Mouse (Mus musculus): Measurements from ENCODE around the gene Usp35.

Gene Usp35

GRCm38 (mm10) chr7:97346111-97346821, 14.4 kb upstream of the Usp35 start:
- no peak for DNase-seq

- no peak for DNase-seq
Observed at GRCm38 (mm10) chr7:97345229-97345871, 13.5 kb upstream of the Usp35 start.

- no peak for DNase-seq
Observed at GRCm38 (mm10) chr7:97344655-97345054, 12.8 kb upstream of the Usp35 start.

GRCm38 (mm10) chr7:97342961-97343360, 11.1 kb upstream of the Usp35 start:
- DNase-seq = no peak

GRCm38 (mm10) chr7:97340907-97341849, 9.4 kb upstream of the Usp35 start:
- DNase-seq = peak; percentile 19

- no peak for DNase-seq
Observed at GRCm38 (mm10) chr7:97339623-97340022, 7.8 kb upstream of the Usp35 start.

GRCm38 (mm10) chr7:97338593-97338992, 6.8 kb upstream of the Usp35 start:
- DNase-seq = no peak

- DNase-seq = no peak
Observed at GRCm38 (mm10) chr7:97336678-97337077, 4.9 kb upstream of the Usp35 start.

- DNase-seq = no peak
Observed at GRCm38 (mm10) chr7:97334406-97334805, 2.6 kb upstream of the Usp35 start.

- DNase-seq = no peak
Observed at GRCm38 (mm10) chr7:97333113-97333898, 1.5 kb upstream of the Usp35 start.

- DNase-seq = no peak
Observed at GRCm38 (mm10) chr7:97332667-97333041, 834 bp upstream of the Usp35 start.

GRCm38 (mm10) chr7:97330931-97331645, 732 bp downstream of the Usp35 start:
- no peak for DNase-seq

GRCm38 (mm10) chr7:97329676-97330075, 2.1 kb downstream of the Usp35 start:
- no peak for DNase-seq

GRCm38 (mm10) chr7:97328891-97329588, 2.8 kb downstream of the Usp35 start:
- DNase-seq = no peak

- no peak for DNase-seq
Observed at GRCm38 (mm10) chr7:97327376-97327775, 4.4 kb downstream of the Usp35 start.

- no peak for DNase-seq
Observed at GRCm38 (mm10) chr7:97325156-97325985, 6.4 kb downstream of the Usp35 start.

GRCm38 (mm10) chr7:97324342-97324741, 7.5 kb downstream of the Usp35 start:
- DNase-seq = no peak

- DNase-seq = no peak
Observed at GRCm38 (mm10) chr7:97317706-97318105, 14.1 kb downstream of the Usp35 start.

GRCm38 (mm10) chr7:97315656-97316055, 16.2 kb downstream of the Usp35 start:
- no peak for DNase-seq

- no peak for DNase-seq
Observed at GRCm38 (mm10) chr7:97314646-97315045, 17.2 kb downstream of the Usp35 start.

Data from kidney, postnatal 14 days (tissue).